Mouse (Mus musculus) MEL (cell line): Measurements from ENCODE around the gene Col6a3. TPM values are rescaled to one million over a fixed set of nuclear protein-coding genes. Genes with fewer than 3 reads are reported as not detected.

Source experiments
- DNase-seq: peaks from one replicate; pipeline ENCODE4 v3.0.0; 2011; ENCODE audit warnings: low read depth, low spot score
- H3K27ac ChIP-seq: 2 replicates; pipeline ENCODE4 v1.5.1; 2012; ENCODE audit warnings: low read depth, mild to moderate bottlenecking, control low read depth, low read length, moderate library complexity; ENCODE audit not compliant: control insufficient read depth
- H3K27me3 ChIP-seq, 2 experiments: fragments of 150-350 bp in 1 of 2; sonication (generic) in 1 of 2; 2 replicates each; pipeline ENCODE4 v1.6.1; 2012; ENCODE audit warnings: low read length in 2 of 2, mild to moderate bottlenecking in 2 of 2, improper control_type of control experiment in 1 of 2, moderate library complexity in 1 of 2; ENCODE audit not compliant: insufficient read depth in 2 of 2, control insufficient read depth in 1 of 2
- H3K36me3 ChIP-seq, 2 experiments: 2 replicates each; pipeline ENCODE4 v1.6.1; 2012 to 2014; ENCODE audit warnings: low read length in 2 of 2, improper control_type of control experiment in 1 of 2, inconsistent platforms in 1 of 2, mild to moderate bottlenecking in 1 of 2; ENCODE audit not compliant: insufficient read depth in 2 of 2, control insufficient read depth in 1 of 2
- H3K4me1 ChIP-seq, 2 experiments: fragments of 150-350 bp in 1 of 2; sonication (generic) in 1 of 2; 2 replicates each; pipeline ENCODE4 v1.6.1; 2012; ENCODE audit warnings: low read length in 2 of 2, improper control_type of control experiment in 1 of 2, mild to moderate bottlenecking in 1 of 2; ENCODE audit not compliant: insufficient read depth in 2 of 2, control insufficient read depth in 1 of 2
- H3K4me3 ChIP-seq, 2 experiments: fragments of 150-350 bp in 1 of 2; sonication (generic) in 1 of 2; 2 replicates each; pipeline ENCODE4 v1.5.1; 2012; ENCODE audit warnings: low read depth in 2 of 2, low read length in 2 of 2, mild to moderate bottlenecking in 2 of 2, moderate library complexity in 2 of 2, control low read depth in 1 of 2, improper control_type of control experiment in 1 of 2; ENCODE audit not compliant: control insufficient read depth in 1 of 2, insufficient read depth in 1 of 2
- H3K79me2 ChIP-seq: 2 replicates; pipeline ENCODE4 v1.6.1; 2012; ENCODE audit warnings: mild to moderate bottlenecking, low read length, moderate library complexity; ENCODE audit not compliant: control insufficient read depth, poor library complexity, insufficient read depth
- H3K9ac ChIP-seq: 2 replicates; pipeline ENCODE4 v1.6.1; 2012; ENCODE audit warnings: low read depth, mild to moderate bottlenecking, control low read depth, low read length, moderate library complexity; ENCODE audit not compliant: control insufficient read depth, poor library complexity, severe bottlenecking
- H3K9me3 ChIP-seq: fragments of 150-350 bp; sonication (generic); replicated peaks from 2 replicates; pipeline ENCODE4 v1.6.1; 2012; ENCODE audit warnings: mild to moderate bottlenecking, low read length, improper control_type of control experiment, moderate library complexity; ENCODE audit not compliant: insufficient read depth
- CHD1 ChIP-seq: IDR thresholded peaks from 2 replicates; pipeline ENCODE4 v1.6.1; 2012; ENCODE audit warnings: low read depth, mild to moderate bottlenecking, inconsistent platforms, low read length, improper control_type of control experiment
- CTCF ChIP-seq, 3 experiments: IDR thresholded peaks in 2 of 3; conservative IDR thresholded peaks in 1 of 3; 2 replicates each; pipeline ENCODE4 v1.5.1; 2011 to 2012; ENCODE audit warnings: low read length in 3 of 3, low read depth in 2 of 3, mild to moderate bottlenecking in 2 of 3, improper control_type of control experiment in 1 of 3, inconsistent platforms in 1 of 3, mixed read lengths in 1 of 3, moderate library complexity in 1 of 3; ENCODE audit not compliant: control insufficient read depth in 1 of 3, insufficient read depth in 1 of 3, poor library complexity in 1 of 3, severe bottlenecking in 1 of 3
- E2F4 ChIP-seq: IDR thresholded peaks from 2 replicates; pipeline ENCODE4 v1.6.1; 2011; ENCODE audit warnings: low read depth, low read length, improper control_type of control experiment, borderline replicate concordance
- ELF1 ChIP-seq: IDR thresholded peaks from 2 replicates; pipeline ENCODE4 v1.6.1; 2014; ENCODE audit warnings: low read depth, mild to moderate bottlenecking, inconsistent platforms, low read length, improper control_type of control experiment, moderate library complexity
- EP300 ChIP-seq, 2 experiments: IDR thresholded peaks; 2 replicates each; pipeline ENCODE4 v1.6.1; 2011; ENCODE audit warnings: improper control_type of control experiment in 2 of 2, low read length in 2 of 2, low read depth in 1 of 2, mild to moderate bottlenecking in 1 of 2
- ETS1 ChIP-seq: IDR thresholded peaks from 2 replicates; pipeline ENCODE4 v1.6.1; 2012; ENCODE audit warnings: low read depth, mild to moderate bottlenecking, inconsistent platforms, low read length, improper control_type of control experiment, moderate library complexity
- GABPA ChIP-seq: IDR thresholded peaks from 2 replicates; pipeline ENCODE4 v1.6.1; 2012; ENCODE audit warnings: low read depth, mild to moderate bottlenecking, inconsistent platforms, low read length, improper control_type of control experiment, moderate library complexity
- JUND ChIP-seq: IDR thresholded peaks from 2 replicates; pipeline ENCODE4 v1.6.1; 2011; ENCODE audit warnings: low read depth, mild to moderate bottlenecking, improper control_type of control experiment, low read length
- MAX ChIP-seq: IDR thresholded peaks from 2 replicates; pipeline ENCODE4 v1.6.1; 2011; ENCODE audit warnings: low read length, improper control_type of control experiment
- MAZ ChIP-seq: IDR thresholded peaks from 2 replicates; pipeline ENCODE4 v1.6.1; 2012; ENCODE audit warnings: low read depth, mild to moderate bottlenecking, inconsistent platforms, low read length, improper control_type of control experiment
- MEF2A ChIP-seq: IDR thresholded peaks from 2 replicates; pipeline ENCODE4 v1.6.1; 2014; ENCODE audit warnings: low read depth, mild to moderate bottlenecking, inconsistent platforms, low read length, improper control_type of control experiment; ENCODE audit not compliant: poor library complexity, insufficient replicate concordance, severe bottlenecking; ENCODE audit errors: extremely low read depth
- MXI1 ChIP-seq: IDR thresholded peaks from 2 replicates; pipeline ENCODE4 v1.6.1; 2011; ENCODE audit warnings: mild to moderate bottlenecking, low read depth, low read length, improper control_type of control experiment
- POLR2A ChIP-seq, 2 experiments: IDR thresholded peaks; 2 replicates each; pipeline ENCODE4 v1.6.1; 2011 to 2012; ENCODE audit warnings: low read length in 2 of 2, mild to moderate bottlenecking in 2 of 2, control low read depth in 1 of 2, improper control_type of control experiment in 1 of 2, low read depth in 1 of 2, moderate library complexity in 1 of 2; ENCODE audit not compliant: control insufficient read depth in 1 of 2, insufficient read depth in 1 of 2, poor library complexity in 1 of 2
- POLR2AphosphoS5 ChIP-seq: IDR thresholded peaks from 2 replicates; pipeline ENCODE4 v1.6.1; 2012; ENCODE audit warnings: low read depth, borderline replicate concordance, mild to moderate bottlenecking, inconsistent platforms, low read length, moderate library complexity, mixed read lengths
- RAD21 ChIP-seq: IDR thresholded peaks from 2 replicates; pipeline ENCODE4 v1.6.1; 2011; ENCODE audit warnings: mild to moderate bottlenecking, low read depth, low read length, improper control_type of control experiment
- SIN3A ChIP-seq: IDR thresholded peaks from 2 replicates; pipeline ENCODE4 v1.6.1; 2012; ENCODE audit warnings: low read length, improper control_type of control experiment, inconsistent platforms
- SMC3 ChIP-seq: IDR thresholded peaks from 2 replicates; pipeline ENCODE4 v1.6.1; 2011; ENCODE audit warnings: low read depth, low read length, improper control_type of control experiment
- TAL1 ChIP-seq: IDR thresholded peaks from 2 replicates; pipeline ENCODE4 v1.6.1; 2012; ENCODE audit warnings: mild to moderate bottlenecking, inconsistent platforms, low read length, moderate library complexity, mixed read lengths
- TBP ChIP-seq: IDR thresholded peaks from 2 replicates; pipeline ENCODE4 v1.8.0; 2011; ENCODE audit warnings: low read depth, low read length, improper control_type of control experiment
- TCF12 ChIP-seq: IDR thresholded peaks from 2 replicates; pipeline ENCODE4 v1.6.1; 2014; ENCODE audit warnings: low read depth, mild to moderate bottlenecking, inconsistent platforms, low read length, improper control_type of control experiment, moderate library complexity
- USF1 ChIP-seq: IDR thresholded peaks from 2 replicates; pipeline ENCODE4 v1.6.1; 2014; ENCODE audit warnings: low read depth, mild to moderate bottlenecking, inconsistent platforms, low read length, improper control_type of control experiment, moderate library complexity
- ZMIZ1 ChIP-seq: IDR thresholded peaks from 2 replicates; pipeline ENCODE4 v1.6.1; 2012; ENCODE audit warnings: low read depth, mild to moderate bottlenecking, inconsistent platforms, low read length, improper control_type of control experiment, moderate library complexity
- ZNF384 ChIP-seq: IDR thresholded peaks from 2 replicates; pipeline ENCODE4 v1.6.1; 2012; ENCODE audit warnings: low read depth, mild to moderate bottlenecking, inconsistent platforms, low read length, improper control_type of control experiment
- polyA plus RNA-seq, 2 experiments: library from polyadenylated mRNA; stranded (reverse) in 1 of 2; unstranded in 1 of 2; fragments of >175 nt in 1 of 2; fragments of >200 nt in 1 of 2; gene quantifications; 2 replicates each; pipeline versions ENCODE4 v1.2.1 to v1.2.4; 2012; ENCODE audit warnings: low replicate concordance in 2 of 2, low read depth in 1 of 2; ENCODE audit not compliant: insufficient read length in 2 of 2, insufficient read depth in 1 of 2, missing spikeins in 1 of 2
- total RNA-seq: library from RNA; depleted of rRNA; stranded (reverse); fragments of 300-350 nt; gene quantifications from 2 replicates; pipeline ENCODE4 v1.2.3, GENCODE M21; 2012

The Col6a3 gene
- total and polyA plus RNA-seq, 3 experiments, result not detected

DNA sequence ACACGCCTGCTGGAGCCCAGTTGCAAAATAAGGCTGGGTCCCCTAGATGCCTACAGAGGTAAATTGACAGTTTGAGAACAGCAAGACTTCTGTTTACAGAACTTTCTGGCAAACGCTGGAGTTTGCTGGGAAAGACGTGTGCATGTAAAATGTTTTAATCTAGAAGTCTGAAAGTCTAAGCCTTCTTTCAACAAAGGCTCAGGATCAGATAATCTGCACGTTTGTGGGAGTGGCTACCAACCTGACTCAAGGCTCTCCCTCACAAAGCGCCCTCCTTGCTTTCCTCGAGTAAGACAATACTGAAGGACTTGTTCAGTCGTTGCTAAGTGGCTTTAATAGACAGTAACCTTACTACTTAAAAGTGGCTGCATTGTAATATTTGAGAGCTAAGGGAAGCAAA lies 74.5 kb downstream of the Col6a3 start:
- H3K79me2 ChIP-seq, result no peaks in the 10 kb centered on the region
- H3K9me3 ChIP-seq, result no peaks in the 10 kb centered on the region
- TF ChIP-seq TCF12 (no peak), POLR2A (IDR thresholded peaks at IDR 0.05; ENCODE audit: control insufficient read depth in 1 of 2, insufficient read depth in 1 of 2, low read depth in 1 of 2, low read length in 2 of 2, poor library complexity in 1 of 2) (no peak), ZMIZ1 (no peak), MEF2A (no peak), CHD1 (no peak), ELF1 (no peak), JUND (no peak), EP300 (IDR thresholded peaks at IDR 0.05; ENCODE audit: low read depth in 1 of 2, low read length in 2 of 2) (no peak), SIN3A (no peak), USF1 (no peak), ZNF384 (no peak), GABPA (no peak), CTCF (IDR thresholded peaks at IDR 0.05 in 2 of 3, conservative IDR thresholded peaks at IDR 0.05 in 1 of 3; ENCODE audit: control insufficient read depth in 1 of 3, insufficient read depth in 1 of 3, low read depth in 2 of 3, low read length in 3 of 3, poor library complexity in 1 of 3, severe bottlenecking in 1 of 3) (no peak), POLR2AphosphoS5 (no peak), E2F4 (no peak), TBP (no peak), ETS1 (no peak), SMC3 (no peak), MXI1 (no peak)
- DNase-seq, result no peak
- no peak overlapping the region for H3K27ac ChIP-seq
- H3K4me1 ChIP-seq, result no peaks in the 10 kb centered on the region
- H3K4me3 ChIP-seq, result no peak overlapping the region
- no peak overlapping the region for H3K9ac ChIP-seq
- no peaks in the 10 kb centered on the region for H3K27me3 ChIP-seq
- H3K36me3 ChIP-seq, result no peaks in the 10 kb centered on the region

DNA sequence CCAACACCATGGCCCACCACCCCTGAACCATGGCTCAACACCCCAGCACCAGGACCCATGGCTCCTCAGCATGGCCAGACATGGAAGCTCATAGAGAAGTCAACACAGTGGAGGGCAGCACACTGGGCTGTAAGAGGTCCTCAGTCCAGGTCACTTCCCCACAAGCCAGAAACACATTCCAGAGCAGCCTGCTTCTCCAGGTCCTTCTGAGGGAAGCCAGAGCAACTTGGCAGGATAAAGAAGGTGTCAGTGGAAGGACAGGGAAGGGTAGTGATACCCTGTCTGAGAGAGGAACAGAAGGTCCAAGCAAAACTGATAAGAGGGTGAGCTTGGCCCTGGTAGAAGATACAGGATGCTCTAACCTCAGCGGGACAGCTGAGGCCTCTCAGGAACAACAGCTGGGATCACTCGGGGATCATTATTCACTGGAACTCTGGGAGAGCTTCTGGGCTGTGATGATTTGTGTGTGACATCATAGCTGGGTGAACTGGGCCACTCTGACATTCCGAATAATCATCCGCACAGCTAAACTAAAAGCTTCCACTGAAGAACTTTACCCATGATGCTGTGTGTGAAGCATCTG lies 85.6 kb downstream of the Col6a3 start:
- no peaks in the 10 kb centered on the region for H3K79me2 ChIP-seq
- no peak overlapping the region for H3K4me3 ChIP-seq
- DNase-seq, result no peak
- no peaks in the 10 kb centered on the region for H3K36me3 ChIP-seq
- no peaks in the 10 kb centered on the region for H3K9me3 ChIP-seq
- no peak for TF ChIP-seq MAX
- TF ChIP-seq GABPA, result no peak
- TF ChIP-seq TAL1, result no peak
- no peak for TF ChIP-seq MAZ
- no peak for TF ChIP-seq EP300 (IDR thresholded peaks at IDR 0.05; ENCODE audit: low read depth in 1 of 2, low read length in 2 of 2)
- TF ChIP-seq RAD21, result no peak
- no peak for TF ChIP-seq MEF2A
- no peak for TF ChIP-seq SMC3
- no peak overlapping the region for H3K9ac ChIP-seq
- no peaks in the 10 kb centered on the region for H3K27me3 ChIP-seq
- H3K27ac ChIP-seq, result no peak overlapping the region
- no peaks in the 10 kb centered on the region for H3K4me1 ChIP-seq
